Mouse (Mus musculus): Measurements from ENCODE around the gene Dgkh. TPM values are rescaled to one million over a fixed set of nuclear protein-coding genes. Genes with fewer than 3 reads are reported as not detected.
"Not testable (repeated sequence)": the region's sequence is repeated elsewhere in the genome, so short reads cannot be mapped to it uniquely, and the experiment has no call there.

The Dgkh gene
- polyA plus RNA-seq, 1 experiment from 2014 or later = 2.2 TPM

GRCm38 (mm10) chr14:78594916-78595315 lies 137.7 kb downstream of the Dgkh start:
- H3K9me3 ChIP-seq = no peaks in the 10 kb centered on the region
- no peak overlapping the region for H3K4me2 ChIP-seq
- no peaks in the 10 kb centered on the region for H3K4me1 ChIP-seq
- 69% methylated on average over 6 of the region's 6 CpGs for WGBS
- H3K27ac ChIP-seq = no peak overlapping the region
- no peak overlapping the region for H3K4me3 ChIP-seq
- no peaks in the 10 kb centered on the region for H3K36me3 ChIP-seq
- ATAC-seq (ENCODE audit: borderline replicate concordance, extremely low read depth, low FRiP score, low TSS enrichment) = no peak
- H3K9ac ChIP-seq = no peak overlapping the region
- H3K27me3 ChIP-seq = no peaks in the 10 kb centered on the region

GRCm38 (mm10) chr14:78592965-78593364 lies 139.6 kb downstream of the Dgkh start:
- Histone ChIP-seq H3K9ac (no peak overlapping the region), H3K36me3 (no peaks in the 10 kb centered on the region), H3K27me3 (no peaks in the 10 kb centered on the region), H3K27ac (no peak overlapping the region), H3K9me3 (no peaks in the 10 kb centered on the region), H3K4me1 (no peaks in the 10 kb centered on the region), H3K4me2 (no peak overlapping the region), H3K4me3 (no peak overlapping the region)
- no peak for ATAC-seq (ENCODE audit: borderline replicate concordance, extremely low read depth, low FRiP score, low TSS enrichment)
- 86% methylated on average over 3 of the region's 3 CpGs for WGBS

- no peak overlapping the region for H3K27ac ChIP-seq
- 5% methylated on average over 2 of the region's 2 CpGs for WGBS
- no peaks in the 10 kb centered on the region for H3K27me3 ChIP-seq
- H3K9me3 ChIP-seq = no peaks in the 10 kb centered on the region
- no peaks in the 10 kb centered on the region for H3K4me1 ChIP-seq
- no peak overlapping the region for H3K4me3 ChIP-seq
- no peak overlapping the region for H3K4me2 ChIP-seq
- ATAC-seq (ENCODE audit: borderline replicate concordance, extremely low read depth, low FRiP score, low TSS enrichment) = no peak
- H3K36me3 ChIP-seq = 0 out of 2 replicates have a peak, but pooled peaks cover 4% of the 10 kb centered on the region
- no peak overlapping the region for H3K9ac ChIP-seq
These were observed 142.2 kb downstream of the Dgkh start for GRCm38 (mm10) chr14:78590335-78590734.

GRCm38 (mm10) chr14:78584222-78584621 lies 148.4 kb downstream of the Dgkh start:
- Histone ChIP-seq H3K4me3 (no peak overlapping the region), H3K9ac (no peak overlapping the region), H3K4me1 (no peaks in the 10 kb centered on the region), H3K36me3 (peaks cover 14% of the 10 kb centered on the region; the same call in 1 of the 2 replicates), H3K27ac (no peak overlapping the region), H3K4me2 (no peak overlapping the region), H3K9me3 (no peaks in the 10 kb centered on the region), H3K27me3 (no peaks in the 10 kb centered on the region)
- ATAC-seq (ENCODE audit: borderline replicate concordance, extremely low read depth, low FRiP score, low TSS enrichment) = no peak
- 89% methylated on average over 13 of the region's 13 CpGs for WGBS

- no peak overlapping the region for H3K4me2 ChIP-seq
- no peak overlapping the region for H3K9ac ChIP-seq
- ATAC-seq (ENCODE audit: borderline replicate concordance, extremely low read depth, low FRiP score, low TSS enrichment) = no peak
- H3K27ac ChIP-seq = no peak overlapping the region
- H3K27me3 ChIP-seq = no peaks in the 10 kb centered on the region
- H3K4me1 ChIP-seq = no peaks in the 10 kb centered on the region
- peaks cover 14% of the 10 kb centered on the region; the same call in 1 of the 2 replicates for H3K36me3 ChIP-seq
- H3K4me3 ChIP-seq = no peak overlapping the region
- no peaks in the 10 kb centered on the region for H3K9me3 ChIP-seq
These were observed 149.4 kb downstream of the Dgkh start for GRCm38 (mm10) chr14:78583168-78583567.

- H3K4me1 ChIP-seq = no peaks in the 10 kb centered on the region
- no peak for ATAC-seq (ENCODE audit: borderline replicate concordance, extremely low read depth, low FRiP score, low TSS enrichment)
- H3K36me3 ChIP-seq = peaks cover 9% of the 10 kb centered on the region
- H3K9ac ChIP-seq = no peak overlapping the region
- 69% methylated on average over 13 of the region's 13 CpGs for WGBS
- no peaks in the 10 kb centered on the region for H3K9me3 ChIP-seq
- no peak overlapping the region for H3K4me2 ChIP-seq
- H3K27ac ChIP-seq = no peak overlapping the region
- H3K27me3 ChIP-seq = no peaks in the 10 kb centered on the region
- no peak overlapping the region for H3K4me3 ChIP-seq
These were observed 156.7 kb downstream of the Dgkh start for GRCm38 (mm10) chr14:78575899-78576298.

- Histone ChIP-seq H3K4me3 (no peak overlapping the region), H3K36me3 (peaks cover under 1% of the 10 kb centered on the region; the same call in 1 of the 2 replicates), H3K4me2 (no peak overlapping the region), H3K27me3 (no peaks in the 10 kb centered on the region), H3K9me3 (no peaks in the 10 kb centered on the region), H3K27ac (no peak overlapping the region), H3K4me1 (no peaks in the 10 kb centered on the region), H3K9ac (no peak overlapping the region)
- WGBS = 82% methylated on average over 5 of the region's 5 CpGs
- ATAC-seq (ENCODE audit: borderline replicate concordance, extremely low read depth, low FRiP score, low TSS enrichment) = no peak
These were observed 164.2 kb downstream of the Dgkh start for GRCm38 (mm10) chr14:78568410-78568809.

- no peak overlapping the region for H3K9ac ChIP-seq
- no peaks in the 10 kb centered on the region for H3K27me3 ChIP-seq
- ATAC-seq (ENCODE audit: borderline replicate concordance, extremely low read depth, low FRiP score, low TSS enrichment) = no peak
- WGBS = 68% methylated on average over 4 of the region's 4 CpGs
- H3K36me3 ChIP-seq = no peaks in the 10 kb centered on the region
- no peaks in the 10 kb centered on the region for H3K9me3 ChIP-seq
- H3K27ac ChIP-seq = no peak overlapping the region
- no peak overlapping the region for H3K4me3 ChIP-seq
- no peaks in the 10 kb centered on the region for H3K4me1 ChIP-seq
- H3K4me2 ChIP-seq = no peak overlapping the region
These were observed 166.1 kb downstream of the Dgkh start for GRCm38 (mm10) chr14:78566431-78566830.

- H3K4me2 ChIP-seq = no peak overlapping the region
- no peak overlapping the region for H3K9ac ChIP-seq
- no peak overlapping the region for H3K27ac ChIP-seq
- H3K36me3 ChIP-seq = no peaks in the 10 kb centered on the region
- no peaks in the 10 kb centered on the region for H3K4me1 ChIP-seq
- no peaks in the 10 kb centered on the region for H3K9me3 ChIP-seq
- ATAC-seq (ENCODE audit: borderline replicate concordance, extremely low read depth, low FRiP score, low TSS enrichment) = no peak
- no peak overlapping the region for H3K4me3 ChIP-seq
- 71% methylated on average over 2 of the region's 2 CpGs for WGBS
- H3K27me3 ChIP-seq = no peaks in the 10 kb centered on the region
These were observed 168.3 kb downstream of the Dgkh start for GRCm38 (mm10) chr14:78564292-78564691.

GRCm38 (mm10) chr14:78563211-78563610 lies 169.4 kb downstream of the Dgkh start:
- no peak overlapping the region for H3K4me3 ChIP-seq
- H3K9me3 ChIP-seq = no peaks in the 10 kb centered on the region
- no peaks in the 10 kb centered on the region for H3K27me3 ChIP-seq
- ATAC-seq (ENCODE audit: borderline replicate concordance, extremely low read depth, low FRiP score, low TSS enrichment) = no peak
- no peaks in the 10 kb centered on the region for H3K4me1 ChIP-seq
- 83% methylated on average over 7 of the region's 7 CpGs for WGBS
- no peaks in the 10 kb centered on the region for H3K36me3 ChIP-seq
- H3K27ac ChIP-seq = no peak overlapping the region
- H3K4me2 ChIP-seq = no peak overlapping the region
- H3K9ac ChIP-seq = no peak overlapping the region

- no peak overlapping the region for H3K9ac ChIP-seq
- H3K4me2 ChIP-seq = no peak overlapping the region
- no peaks in the 10 kb centered on the region for H3K9me3 ChIP-seq
- H3K36me3 ChIP-seq = no peaks in the 10 kb centered on the region
- ATAC-seq (ENCODE audit: borderline replicate concordance, extremely low read depth, low FRiP score, low TSS enrichment) = no peak
- no peaks in the 10 kb centered on the region for H3K4me1 ChIP-seq
- no peaks in the 10 kb centered on the region for H3K27me3 ChIP-seq
- H3K27ac ChIP-seq = no peak overlapping the region
- 69% methylated on average over 4 of the region's 4 CpGs for WGBS
- H3K4me3 ChIP-seq = no peak overlapping the region
These were observed 170.5 kb downstream of the Dgkh start for GRCm38 (mm10) chr14:78562121-78562520.

GRCm38 (mm10) chr14:78559042-78559441 lies 173.5 kb downstream of the Dgkh start:
- no peak overlapping the region for H3K4me2 ChIP-seq
- no peak overlapping the region for H3K27ac ChIP-seq
- H3K4me1 ChIP-seq = no peaks in the 10 kb centered on the region
- no peaks in the 10 kb centered on the region for H3K27me3 ChIP-seq
- no peaks in the 10 kb centered on the region for H3K36me3 ChIP-seq
- ATAC-seq (ENCODE audit: borderline replicate concordance, extremely low read depth, low FRiP score, low TSS enrichment) = no peak
- no peak overlapping the region for H3K9ac ChIP-seq
- no peak overlapping the region for H3K4me3 ChIP-seq
- H3K9me3 ChIP-seq = no peaks in the 10 kb centered on the region
- 78% methylated on average over 8 of the region's 8 CpGs for WGBS

- H3K4me2 ChIP-seq = not testable (repeated sequence)
These were observed 177.7 kb downstream of the Dgkh start for GRCm38 (mm10) chr14:78554830-78555229.

More at GRCm38 (mm10) chr14:78554830-78555229, 177.7 kb downstream of the Dgkh start:
- H3K27ac ChIP-seq; H3K4me1 ChIP-seq; H3K36me3 ChIP-seq; H3K9me3 ChIP-seq; H3K27me3 ChIP-seq; H3K4me3 ChIP-seq; ATAC-seq (ENCODE audit: borderline replicate concordance, extremely low read depth, low FRiP score, low TSS enrichment); H3K9ac ChIP-seq: not testable (repeated sequence)
- 73% methylated on average over 3 of the region's 3 CpGs for WGBS

Data from lung, embryonic 15.5 days (tissue).